Mouse (Mus musculus) layer of hippocampus, postnatal 10 days (tissue): Measurements from ENCODE around the gene Tmem216. TPM values are rescaled to one million over a fixed set of nuclear protein-coding genes. Genes with fewer than 3 reads are reported as not detected.
"Not testable (repeated sequence)": the region's sequence is repeated elsewhere in the genome, so short reads cannot be mapped to it uniquely, and the experiment has no call there.

ENCODE experiments used
- DNase-seq, 2 experiments: peaks; one replicate each; pipeline ENCODE4 v3.0.0; 2021; ENCODE audit warnings: low spot score in 2 of 2
- total RNA-seq, 2 experiments: library from RNA; stranded (reverse); gene quantifications; 2 replicates each; pipeline ENCODE4 v1.2.3; 2021

The Tmem216 gene
- total RNA-seq, 2 experiments from 2014 or later: 12.3 to 13.0 TPM

GRCm38 (mm10) chr19:10569627-10570026 lies 13.6 kb upstream of the Tmem216 start:
- no peak for DNase-seq

- DNase-seq: no peak
Observed at GRCm38 (mm10) chr19:10565217-10565616, 9.2 kb upstream of the Tmem216 start.

GRCm38 (mm10) chr19:10564278-10564677 lies 8.2 kb upstream of the Tmem216 start:
- DNase-seq: no peak

GRCm38 (mm10) chr19:10562351-10562750 lies 6.3 kb upstream of the Tmem216 start:
- DNase-seq: no peak

- DNase-seq: no peak
Observed at GRCm38 (mm10) chr19:10561558-10562314, 5.7 kb upstream of the Tmem216 start.

GRCm38 (mm10) chr19:10560108-10560507 lies 4.1 kb upstream of the Tmem216 start:
- DNase-seq: no peak

- DNase-seq: not testable (repeated sequence)
Observed at GRCm38 (mm10) chr19:10557837-10558375, 1.9 kb upstream of the Tmem216 start.

- DNase-seq: no peak
Observed at GRCm38 (mm10) chr19:10557430-10557829, 1.4 kb upstream of the Tmem216 start.

- no peak for DNase-seq
Observed at GRCm38 (mm10) chr19:10557001-10557400, 963 bp upstream of the Tmem216 start.

GRCm38 (mm10) chr19:10539454-10539853 lies 16.6 kb downstream of the Tmem216 start:
- DNase-seq: no peak

GRCm38 (mm10) chr19:10530082-10530481 lies 26.0 kb downstream of the Tmem216 start:
- DNase-seq: no peak

- DNase-seq: peak; percentile 41 to 47
Observed at GRCm38 (mm10) chr19:10525910-10526309, 30.1 kb downstream of the Tmem216 start, which contains the start of gene Sdhaf2. Gene Sdhaf2, minus strand, starts transcription at chr19:10526142.

GRCm38 (mm10) chr19:10525106-10525901 lies 30.7 kb downstream of the Tmem216 start, which contains the start of gene Cpsf7:
Gene Cpsf7, plus strand, starts transcription at chr19:10525266.
- peak; percentile 83 to 87 for DNase-seq

GRCm38 (mm10) chr19:10524784-10525105 lies 31.3 kb downstream of the Tmem216 start:
- DNase-seq: no peak

GRCm38 (mm10) chr19:10523483-10524080 lies 32.5 kb downstream of the Tmem216 start:
- no peak for DNase-seq

- DNase-seq: no peak
Observed at GRCm38 (mm10) chr19:10521926-10522325, 34.1 kb downstream of the Tmem216 start.

GRCm38 (mm10) chr19:10520355-10520754 lies 35.7 kb downstream of the Tmem216 start:
- no peak for DNase-seq

GRCm38 (mm10) chr19:10510759-10511330 lies 45.2 kb downstream of the Tmem216 start:
- no peak for DNase-seq

GRCm38 (mm10) chr19:10502571-10502970 lies 53.5 kb downstream of the Tmem216 start:
- peak; percentile 40 to 44 for DNase-seq

GRCm38 (mm10) chr19:10500581-10500980 lies 55.5 kb downstream of the Tmem216 start:
- DNase-seq: no peak

- DNase-seq: no peak
Observed at GRCm38 (mm10) chr19:10497512-10498160, 58.4 kb downstream of the Tmem216 start.
